Mouse (Mus musculus): Measurements from ENCODE around the gene Mark1. TPM values are rescaled to one million over a fixed set of nuclear protein-coding genes. Genes with fewer than 3 reads are reported as not detected.

Mark1 gene
- polyA plus RNA-seq (2012; rRNA removed) = 22.9 and 26.2 TPM in 2 replicates

GRCm38 (mm10) chr1:184999071-184999750, at the start of gene Mark1:
TSS of gene Mark1 (minus strand) at chr1:184999570.

GRCm38 (mm10) chr1:184882281-184883268, 116.8 kb downstream of the Mark1 start, which contains the start of gene C130074G19Rik:
TSS of gene C130074G19Rik (minus strand) at chr1:184883218.

Other genes starting within 250 kb of the Mark1 start
- gene Marc1, start 188.3 kb downstream of the Mark1 start, polyA plus RNA-seq (2012; rRNA removed) = 3.0 and 4.5 TPM in 2 replicates
- gene Marc2, start 153.1 kb downstream of the Mark1 start, polyA plus RNA-seq (2012; rRNA removed) = 155 and 180 TPM in 2 replicates
- 36.0 and 41.3 TPM in 2 replicates for gene C130074G19Rik, start 116.4 kb downstream of the Mark1 start, polyA plus RNA-seq (2012; rRNA removed)
- gene Rab3gap2, start 204.5 kb upstream of the Mark1 start, polyA plus RNA-seq (2012; rRNA removed) = 17.7 and 21.2 TPM in 2 replicates